Mouse (Mus musculus) thymus, postnatal 10 days (tissue): ENCODE results near the gene Aen.

Experiments used
- DNase-seq, 2 experiments: peaks; one replicate each; pipeline ENCODE4 v3.0.0; 2021; ENCODE audit warnings: low spot score in 2 of 2

Aen gene

GRCm38 (mm10) chr7:78893917-78894316 lies 1.7 kb upstream of the Aen start:
- DNase-seq, result no peak

- no peak for DNase-seq
Measured at GRCm38 (mm10) chr7:78895021-78895652, 517 bp upstream of the Aen start.

GRCm38 (mm10) chr7:78897567-78897966 lies 1.9 kb downstream of the Aen start:
- no peak for DNase-seq

- no peak for DNase-seq
Measured at GRCm38 (mm10) chr7:78903174-78903870, 7.7 kb downstream of the Aen start.

GRCm38 (mm10) chr7:78904175-78904574 lies 8.5 kb downstream of the Aen start:
- no peak for DNase-seq

GRCm38 (mm10) chr7:78909026-78909425 lies 13.4 kb downstream of the Aen start:
- no peak for DNase-seq

- DNase-seq, result no peak
Measured at GRCm38 (mm10) chr7:78910336-78911098, 14.9 kb downstream of the Aen start.

GRCm38 (mm10) chr7:78911209-78911608 lies 15.6 kb downstream of the Aen start:
- no peak for DNase-seq

- peak; percentile 45 to 61 for DNase-seq
Measured at GRCm38 (mm10) chr7:78912253-78912973, 16.8 kb downstream of the Aen start.

GRCm38 (mm10) chr7:78912974-78913474 lies 17.4 kb downstream of the Aen start, which contains the start of gene Isg20:
Gene Isg20 (plus strand): TSS chr7:78913424.
- no peak for DNase-seq

- peak in 1 of 2 experiments; percentile 37 for DNase-seq
Measured at GRCm38 (mm10) chr7:78913649-78914544, 18.2 kb downstream of the Aen start.

- no peak for DNase-seq
Measured at GRCm38 (mm10) chr7:78914545-78914845, 18.8 kb downstream of the Aen start.

- no peak for DNase-seq
Measured at GRCm38 (mm10) chr7:78914896-78915510, 19.3 kb downstream of the Aen start.

GRCm38 (mm10) chr7:78918686-78919085 lies 23.0 kb downstream of the Aen start:
- no peak for DNase-seq

GRCm38 (mm10) chr7:78922506-78922905 lies 26.9 kb downstream of the Aen start:
- DNase-seq, result no peak

GRCm38 (mm10) chr7:78924300-78924699 lies 28.6 kb downstream of the Aen start:
- DNase-seq, result peak in 1 of 2 experiments; percentile 72

- DNase-seq, result no peak
Measured at GRCm38 (mm10) chr7:78924796-78925195, 29.1 kb downstream of the Aen start.

GRCm38 (mm10) chr7:78925680-78926079 lies 30.0 kb downstream of the Aen start:
- no peak for DNase-seq

- DNase-seq, result no peak
Measured at GRCm38 (mm10) chr7:78926156-78926555, 30.5 kb downstream of the Aen start.

GRCm38 (mm10) chr7:78927266-78927665 lies 31.6 kb downstream of the Aen start:
- no peak for DNase-seq
